Mouse (Mus musculus): ENCODE measurements around the gene Ufm1. TPM values are rescaled to one million over a fixed set of nuclear protein-coding genes. Genes with fewer than 3 reads are reported as not detected.

The Ufm1 gene
- 89.9 and 92.1 TPM in 2 replicates for polyA plus RNA-seq (2016; fragmentation: Nextera tagmentation; extraction: Ambion mirVana)

DNA sequence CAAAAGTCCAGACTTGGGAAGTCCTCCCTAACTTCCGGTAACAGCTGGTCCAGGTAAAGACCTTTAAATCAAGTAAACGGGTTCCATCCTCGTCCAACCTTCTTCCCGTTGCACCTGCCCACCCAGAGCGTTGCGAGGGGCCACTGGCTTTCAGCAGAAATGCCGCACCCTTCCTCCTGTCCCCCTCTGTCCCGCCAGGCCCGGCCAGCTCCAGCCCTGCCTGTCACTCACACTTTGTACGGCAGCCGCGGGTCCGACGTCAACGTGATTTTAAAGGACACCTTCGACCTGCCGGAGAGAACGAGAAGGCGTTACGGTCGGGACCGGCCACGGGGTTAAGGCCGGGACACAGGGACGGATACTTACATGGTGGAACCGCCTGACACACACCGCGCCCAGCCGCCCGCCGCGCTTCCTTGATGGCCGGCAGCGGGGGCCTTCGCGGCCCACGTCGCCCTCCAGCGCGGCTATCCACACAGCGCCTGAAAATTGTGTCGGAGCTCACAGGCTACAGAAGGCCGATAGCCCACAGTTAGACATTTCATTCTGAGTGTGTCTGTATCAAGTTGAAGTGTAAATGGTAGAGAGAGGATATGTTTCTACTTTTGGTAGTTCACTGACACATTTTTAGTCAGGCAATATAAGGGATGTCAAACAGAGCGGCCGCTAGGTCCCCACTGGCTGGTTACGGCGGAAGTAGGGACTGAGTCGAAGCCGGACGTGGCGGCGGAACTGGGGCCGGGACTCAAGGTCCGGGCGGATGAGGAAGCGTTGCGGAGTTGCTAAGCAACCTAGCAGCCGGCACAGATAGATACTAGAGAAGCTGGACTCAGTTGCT is at the start of gene Ufm1:
Gene Ufm1, minus strand, starts transcription at position 448 of the 838 bp plus-strand sequence.
- Histone ChIP-seq H3K36me3 (peaks cover 34% of the 10 kb centered on the region), H3K4me1 (peaks cover 5% of the 10 kb centered on the region), H3K9me3 (replicated peaks) (no peaks in the 10 kb centered on the region), H3K27me3 (ENCODE audit: low read depth, poor library complexity, severe bottlenecking) (no peaks in the 10 kb centered on the region), H3K4me3 (peak within 1 kb of the TSS; percentile 99), H3K27ac (peak within 1 kb of the TSS; percentile 94)
- WGBS = under 1% methylated on average over 58 of the region's 58 CpGs
- DNase-seq (ENCODE audit: low spot score) = peak; percentile 93

DNA sequence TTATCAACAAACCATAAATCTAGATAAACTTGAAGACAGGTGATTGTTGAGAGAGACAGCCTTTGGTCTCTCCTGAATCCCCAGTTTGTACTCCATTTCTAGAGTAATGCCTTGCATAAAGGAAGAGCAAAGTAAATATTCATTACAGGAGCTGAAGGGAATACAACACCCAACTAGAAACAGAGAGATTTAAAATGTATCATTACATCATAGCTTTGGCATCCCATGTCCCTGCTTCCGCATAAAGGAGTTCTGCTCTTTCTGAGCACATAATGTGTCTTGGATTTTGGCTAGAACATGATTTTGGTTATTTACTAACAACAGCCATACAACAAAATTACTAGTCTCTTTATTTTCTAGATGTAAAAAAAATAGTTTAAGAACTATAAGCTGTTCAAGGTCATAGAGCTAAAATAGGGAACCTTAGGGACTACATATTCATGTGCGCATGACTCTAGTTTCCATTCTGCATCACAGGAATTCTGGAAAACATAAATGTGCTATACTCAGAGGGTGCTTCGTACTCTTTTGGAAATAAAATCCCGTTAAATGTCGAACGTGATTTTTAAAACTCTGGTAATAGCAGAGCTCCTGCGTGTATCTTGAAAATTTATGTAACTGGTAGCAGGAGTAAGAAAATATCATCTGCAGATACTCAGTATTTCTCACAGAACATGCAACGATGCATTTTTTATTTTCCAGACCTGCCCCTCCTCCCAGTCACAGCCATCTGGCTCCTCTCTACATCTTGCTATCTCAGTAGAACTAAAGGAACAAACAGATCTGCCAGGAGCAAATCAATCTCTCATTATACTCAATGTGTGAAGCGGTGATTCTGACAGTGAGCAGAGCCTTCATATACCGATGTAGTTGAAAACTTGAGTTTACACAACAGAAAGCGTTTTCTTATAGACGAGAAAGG is 27.2 kb upstream of the Ufm1 start:
- H3K4me3 ChIP-seq = no peak overlapping the region
- H3K27ac ChIP-seq = no peak overlapping the region
- no peaks in the 10 kb centered on the region for H3K9me3 ChIP-seq (replicated peaks)
- no peaks in the 10 kb centered on the region for H3K27me3 ChIP-seq (ENCODE audit: low read depth, poor library complexity, severe bottlenecking)
- no peaks in the 10 kb centered on the region for H3K36me3 ChIP-seq
- no peaks in the 10 kb centered on the region for H3K4me1 ChIP-seq
- no peak for DNase-seq (ENCODE audit: low spot score)
- WGBS = 89% methylated on average over 12 of the region's 12 CpGs

GRCm38 (mm10) chr3:53871596-53871995 is 8.0 kb upstream of the Ufm1 start:
- Histone ChIP-seq H3K9me3 (replicated peaks) (no peaks in the 10 kb centered on the region), H3K36me3 (no peaks in the 10 kb centered on the region), H3K27me3 (ENCODE audit: low read depth, poor library complexity, severe bottlenecking) (no peaks in the 10 kb centered on the region), H3K4me3 (no peak overlapping the region), H3K4me1 (no peaks in the 10 kb centered on the region), H3K27ac (no peak overlapping the region)
- WGBS = 91% methylated on average over 1 of the region's 1 CpGs
- DNase-seq (ENCODE audit: low spot score) = no peak

- no peak for DNase-seq (ENCODE audit: low spot score)
- no peaks in the 10 kb centered on the region for H3K36me3 ChIP-seq
- H3K9me3 ChIP-seq (replicated peaks) = no peaks in the 10 kb centered on the region
- H3K4me3 ChIP-seq = no peak overlapping the region
- WGBS = 81% methylated on average over 6 of the region's 6 CpGs
- no peak overlapping the region for H3K27ac ChIP-seq
- no peaks in the 10 kb centered on the region for H3K27me3 ChIP-seq (ENCODE audit: low read depth, poor library complexity, severe bottlenecking)
- H3K4me1 ChIP-seq = no peaks in the 10 kb centered on the region
Measured at GRCm38 (mm10) chr3:53870482-53870881, 6.9 kb upstream of the Ufm1 start.

DNA sequence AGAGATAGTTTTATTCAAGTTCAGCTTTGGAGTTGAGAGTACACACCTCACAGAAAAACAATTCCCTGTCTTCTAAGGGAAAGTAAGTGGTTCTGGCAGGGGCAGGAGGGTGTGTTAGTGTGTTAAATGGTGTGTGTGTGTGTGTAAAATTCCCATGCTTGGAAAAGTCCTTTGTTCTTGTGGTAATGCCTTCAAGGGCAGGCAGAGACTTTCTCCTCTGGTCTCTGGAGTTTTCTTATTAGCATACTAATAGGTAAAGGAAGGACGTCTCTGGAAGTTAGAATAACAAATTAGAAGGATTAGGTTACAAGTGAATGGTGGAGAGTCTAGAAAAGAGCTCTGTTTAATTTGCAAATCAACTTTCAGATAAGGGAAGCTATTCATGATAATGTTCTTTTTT is 5.6 kb upstream of the Ufm1 start:
- no peak for DNase-seq (ENCODE audit: low spot score)
- Histone ChIP-seq H3K27ac (no peak overlapping the region), H3K4me3 (no peak overlapping the region), H3K9me3 (replicated peaks) (no peaks in the 10 kb centered on the region), H3K27me3 (ENCODE audit: low read depth, poor library complexity, severe bottlenecking) (no peaks in the 10 kb centered on the region), H3K36me3 (no peaks in the 10 kb centered on the region), H3K4me1 (no peaks in the 10 kb centered on the region)
- 21% methylated on average over 1 of the region's 1 CpGs for WGBS

- 82% methylated on average over 4 of the region's 4 CpGs for WGBS
- Histone ChIP-seq H3K9me3 (replicated peaks) (no peaks in the 10 kb centered on the region), H3K4me3 (no peak overlapping the region), H3K4me1 (no peaks in the 10 kb centered on the region), H3K36me3 (no peaks in the 10 kb centered on the region), H3K27ac (no peak overlapping the region), H3K27me3 (ENCODE audit: low read depth, poor library complexity, severe bottlenecking) (no peaks in the 10 kb centered on the region)
- no peak for DNase-seq (ENCODE audit: low spot score)
Measured at GRCm38 (mm10) chr3:53868212-53868611, 4.6 kb upstream of the Ufm1 start.

DNA sequence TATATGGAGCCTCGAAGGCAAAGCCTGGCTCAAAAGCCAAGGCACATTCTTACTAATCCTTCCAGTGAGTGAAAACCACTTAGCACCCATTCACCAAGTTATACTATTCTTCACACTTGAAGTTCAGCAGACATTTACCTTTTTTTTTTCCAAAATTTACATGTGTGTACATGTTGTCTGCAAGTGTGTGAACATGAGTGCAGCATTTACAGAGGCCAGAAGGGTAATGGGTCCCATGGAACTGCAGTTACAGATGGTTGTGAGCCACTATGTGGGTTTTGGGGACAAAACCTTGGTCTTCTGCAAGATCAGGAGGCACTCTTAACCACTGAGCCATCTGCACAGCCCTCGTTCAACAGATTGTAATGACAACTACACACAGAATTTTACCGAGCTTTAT is 8.8 kb downstream of the Ufm1 start:
- Histone ChIP-seq H3K36me3 (peaks cover 46% of the 10 kb centered on the region), H3K4me3 (no peak overlapping the region), H3K27ac (no peak overlapping the region), H3K9me3 (replicated peaks) (no peaks in the 10 kb centered on the region), H3K27me3 (ENCODE audit: low read depth, poor library complexity, severe bottlenecking) (no peaks in the 10 kb centered on the region), H3K4me1 (no peaks in the 10 kb centered on the region)
- no peak for DNase-seq (ENCODE audit: low spot score)
- WGBS = 88% methylated on average over 3 of the region's 3 CpGs

GRCm38 (mm10) chr3:53854261-53854660 is 9.4 kb downstream of the Ufm1 start:
- H3K9me3 ChIP-seq (replicated peaks) = no peaks in the 10 kb centered on the region
- peaks cover 40% of the 10 kb centered on the region for H3K36me3 ChIP-seq
- H3K27ac ChIP-seq = no peak overlapping the region
- 84% methylated on average over 4 of the region's 4 CpGs for WGBS
- no peaks in the 10 kb centered on the region for H3K4me1 ChIP-seq
- no peak for DNase-seq (ENCODE audit: low spot score)
- H3K27me3 ChIP-seq (ENCODE audit: low read depth, poor library complexity, severe bottlenecking) = no peaks in the 10 kb centered on the region
- no peak overlapping the region for H3K4me3 ChIP-seq

DNA sequence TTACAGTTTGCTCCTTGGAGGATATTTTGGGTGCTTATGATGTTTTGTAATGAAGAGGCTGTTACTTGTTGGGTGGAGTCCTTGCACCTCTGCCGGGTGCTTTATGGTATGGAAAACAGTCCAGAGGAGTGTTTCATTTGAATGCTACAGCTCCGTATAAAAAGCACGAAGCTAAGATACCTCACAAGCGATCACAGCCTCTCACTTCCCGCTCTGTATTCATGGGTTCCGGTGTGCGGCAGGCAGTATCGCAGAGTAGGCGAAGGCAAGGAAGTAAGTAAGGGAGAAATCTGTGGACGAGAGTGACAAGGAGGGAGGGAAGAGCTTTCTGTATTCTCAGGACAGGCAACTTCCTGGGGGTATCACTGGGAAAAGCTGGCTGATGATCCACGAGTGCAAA is 15.4 kb downstream of the Ufm1 start:
- Histone ChIP-seq H3K9me3 (replicated peaks) (no peaks in the 10 kb centered on the region), H3K36me3 (no peaks in the 10 kb centered on the region), H3K4me3 (no peak overlapping the region), H3K27me3 (ENCODE audit: low read depth, poor library complexity, severe bottlenecking) (no peaks in the 10 kb centered on the region), H3K4me1 (peaks cover 4% of the 10 kb centered on the region; the same call in 1 of the 2 replicates), H3K27ac (no peak overlapping the region)
- DNase-seq (ENCODE audit: low spot score) = no peak
- WGBS = 81% methylated on average over 11 of the region's 11 CpGs

DNA sequence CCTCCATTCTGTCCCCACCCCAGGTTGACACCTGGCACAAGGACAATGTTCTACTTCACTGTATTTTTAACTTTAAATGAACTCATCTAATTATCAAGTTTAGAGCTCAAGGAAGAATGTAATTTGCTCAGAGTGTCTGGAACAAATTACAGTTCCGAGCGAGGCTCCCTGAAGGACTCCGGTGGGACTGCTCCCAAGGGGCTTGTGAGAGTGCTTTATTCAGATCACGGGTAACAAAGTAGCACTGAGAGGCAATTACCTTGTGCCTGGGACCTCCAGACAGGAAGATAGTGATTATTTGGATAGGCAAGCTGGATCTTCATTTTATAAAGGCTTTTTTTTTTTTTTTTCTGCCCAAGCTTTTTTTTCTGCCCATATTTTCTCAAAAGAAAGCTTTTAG is 15.9 kb downstream of the Ufm1 start:
- Histone ChIP-seq H3K27ac (no peak overlapping the region), H3K27me3 (ENCODE audit: low read depth, poor library complexity, severe bottlenecking) (no peaks in the 10 kb centered on the region), H3K9me3 (replicated peaks) (no peaks in the 10 kb centered on the region), H3K4me3 (no peak overlapping the region), H3K4me1 (peaks cover 4% of the 10 kb centered on the region; the same call in 1 of the 2 replicates), H3K36me3 (no peaks in the 10 kb centered on the region)
- WGBS = 25% methylated on average over 4 of the region's 4 CpGs
- no peak for DNase-seq (ENCODE audit: low spot score)

DNA sequence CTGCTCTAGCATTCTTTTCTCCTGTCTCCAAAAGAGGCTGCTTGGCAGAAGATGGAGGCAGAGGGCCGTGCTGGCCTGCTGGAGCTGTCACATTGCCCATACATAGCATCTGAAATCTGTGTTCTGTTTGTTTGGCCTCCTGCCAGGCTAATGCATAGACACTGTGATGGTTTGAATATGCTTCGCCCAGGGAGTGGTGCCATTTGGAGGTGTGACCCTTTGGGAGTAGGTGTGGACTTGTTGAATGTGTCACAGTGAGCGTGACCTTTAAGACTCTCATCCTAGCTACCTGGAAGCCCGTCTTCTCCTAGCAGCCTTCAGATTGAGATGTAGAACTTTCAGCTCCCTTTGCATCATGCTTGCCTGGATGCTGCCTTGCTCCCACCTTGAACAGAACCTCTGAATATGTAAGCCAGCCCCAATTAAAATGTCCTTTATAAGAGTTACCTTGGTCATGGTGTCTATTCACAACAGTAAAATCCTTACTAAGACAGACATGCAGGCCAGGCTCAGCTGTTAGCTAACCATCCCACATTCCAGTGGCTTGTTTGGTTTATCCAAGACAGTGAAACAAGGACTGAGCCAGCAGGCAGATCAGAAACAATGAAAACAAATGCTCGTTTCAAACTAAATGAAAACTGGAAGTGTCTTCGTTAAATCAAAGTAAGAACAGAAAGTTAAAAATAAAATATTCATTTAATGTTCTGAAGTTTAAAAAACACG is 17.3 kb downstream of the Ufm1 start:
- DNase-seq (ENCODE audit: low spot score) = no peak
- Histone ChIP-seq H3K4me3 (no peak overlapping the region), H3K36me3 (no peaks in the 10 kb centered on the region), H3K9me3 (replicated peaks) (no peaks in the 10 kb centered on the region), H3K27me3 (ENCODE audit: low read depth, poor library complexity, severe bottlenecking) (no peaks in the 10 kb centered on the region), H3K27ac (no peak overlapping the region), H3K4me1 (peaks cover 4% of the 10 kb centered on the region; the same call in 1 of the 2 replicates)
- 80% methylated on average over 7 of the region's 7 CpGs for WGBS

- 87% methylated on average over 2 of the region's 2 CpGs for WGBS
- Histone ChIP-seq H3K4me3 (no peak within 1 kb of the TSS), H3K36me3 (no peaks in the 10 kb centered on the region), H3K4me1 (peaks cover 4% of the 10 kb centered on the region; the same call in 1 of the 2 replicates), H3K9me3 (replicated peaks) (no peaks in the 10 kb centered on the region), H3K27ac (no peak within 1 kb of the TSS), H3K27me3 (ENCODE audit: low read depth, poor library complexity, severe bottlenecking) (no peaks in the 10 kb centered on the region)
- no peak for DNase-seq (ENCODE audit: low spot score)
Measured at GRCm38 (mm10) chr3:53844786-53845185, 18.8 kb downstream of the Ufm1 start, which contains the start of gene Gm10985. Gm10985 (plus strand) TSS chr3:53845086.

Data from limb, embryonic 10.5 days (tissue).